Mouse (Mus musculus) brain, adult 2 months (tissue): ENCODE data around the gene Chd6.
"Not testable (repeated sequence)": the region's sequence is repeated elsewhere in the genome, so short reads cannot be mapped to it uniquely, and the experiment has no call there.

Experiments used
- DNase-seq: peaks from one replicate; pipeline ENCODE4 v3.0.0; 2011; ENCODE audit warnings: low read depth, low spot score

Gene Chd6

DNA sequence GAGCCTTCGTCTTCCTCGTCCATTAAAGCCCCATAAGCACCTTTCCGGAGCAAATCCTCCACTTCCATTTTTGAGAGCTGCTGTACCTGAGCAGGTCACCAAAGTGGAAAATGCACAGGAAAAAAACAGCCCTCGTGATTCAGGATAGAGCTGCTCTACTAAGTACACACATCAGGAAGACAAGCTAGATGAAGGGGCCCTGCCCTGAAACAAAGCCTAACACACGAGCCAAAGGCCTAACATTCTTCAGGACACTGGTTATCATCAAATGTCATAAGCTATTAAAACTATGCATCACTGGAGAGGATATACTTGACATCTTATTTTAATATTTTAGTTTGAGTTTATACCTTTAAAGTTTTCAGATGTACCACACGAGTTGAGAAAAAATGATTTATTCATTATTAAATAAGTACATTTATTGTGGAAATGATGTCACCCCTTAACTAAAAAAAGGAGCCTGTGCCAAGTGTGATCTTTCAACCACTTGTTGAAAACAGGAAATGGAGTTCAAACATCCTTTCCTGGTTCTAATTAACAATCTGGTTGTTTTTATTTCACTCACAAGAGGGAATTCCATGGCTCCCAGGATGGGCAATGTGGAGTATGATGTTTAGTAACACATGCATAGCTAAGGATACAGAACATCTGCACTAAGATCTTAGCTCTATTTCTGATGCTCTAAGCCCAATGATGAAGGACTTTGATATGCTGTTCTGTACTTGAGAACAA is 118.4 kb downstream of the Chd6 start:
- DNase-seq: no peak

DNA sequence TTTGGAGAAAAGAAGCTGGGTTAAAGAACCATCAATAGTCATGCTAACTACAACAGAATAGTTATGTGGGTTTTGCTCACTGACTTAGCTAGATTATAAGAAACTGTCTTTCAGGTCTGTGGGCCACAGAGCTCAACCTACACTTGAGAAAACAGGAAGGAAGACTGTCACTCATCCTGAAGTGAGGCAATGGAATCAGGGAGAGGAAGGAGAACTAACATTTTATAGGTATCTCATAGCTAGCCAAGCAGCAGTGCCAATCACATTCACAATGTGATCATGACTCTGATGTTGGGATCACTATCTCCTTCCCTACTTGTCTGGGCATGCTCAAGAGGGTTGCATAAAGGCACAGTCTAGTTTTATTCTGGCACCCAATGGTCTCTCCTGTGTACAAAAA is 121.4 kb downstream of the Chd6 start:
- DNase-seq: no peak

DNA sequence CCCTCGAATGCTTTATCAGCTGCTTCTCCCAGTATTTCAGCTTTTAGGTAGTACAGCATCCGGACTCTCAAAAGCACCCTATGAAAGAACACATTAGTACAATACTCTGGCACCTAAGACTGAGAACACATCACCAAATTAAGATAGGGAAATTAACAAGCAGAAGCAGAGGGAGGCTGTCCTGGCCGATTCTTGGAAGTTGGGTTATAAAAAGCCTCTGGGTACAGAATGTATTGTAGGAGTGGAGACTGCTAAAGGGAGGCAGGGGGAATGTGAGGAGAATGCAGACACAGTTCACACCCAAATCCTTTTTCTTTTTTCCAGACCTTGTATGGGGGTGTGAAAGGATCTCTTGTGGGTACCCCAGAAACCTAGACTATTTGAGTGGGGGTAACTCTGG is 126.2 kb downstream of the Chd6 start:
- DNase-seq: peak; percentile 71

DNA sequence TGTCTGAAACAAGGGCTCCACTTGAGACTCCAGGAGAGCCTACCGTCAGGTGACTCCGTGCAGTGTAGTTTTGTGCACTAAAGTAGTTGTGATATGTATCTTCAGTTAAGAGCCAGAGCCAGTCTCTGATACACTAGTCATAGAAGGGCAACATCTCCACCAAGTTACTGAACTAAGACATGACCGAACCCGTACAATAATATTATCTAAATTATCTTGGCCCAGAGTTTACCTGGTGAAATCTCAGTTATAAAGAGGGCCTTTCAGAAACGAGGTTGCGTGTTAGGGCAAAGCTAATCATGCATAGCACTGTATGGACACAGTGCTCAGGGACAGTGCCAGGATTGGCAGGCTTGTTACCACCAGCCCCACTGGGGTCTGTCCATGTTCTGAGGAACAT is 127.1 kb downstream of the Chd6 start:
- DNase-seq: no peak

DNA sequence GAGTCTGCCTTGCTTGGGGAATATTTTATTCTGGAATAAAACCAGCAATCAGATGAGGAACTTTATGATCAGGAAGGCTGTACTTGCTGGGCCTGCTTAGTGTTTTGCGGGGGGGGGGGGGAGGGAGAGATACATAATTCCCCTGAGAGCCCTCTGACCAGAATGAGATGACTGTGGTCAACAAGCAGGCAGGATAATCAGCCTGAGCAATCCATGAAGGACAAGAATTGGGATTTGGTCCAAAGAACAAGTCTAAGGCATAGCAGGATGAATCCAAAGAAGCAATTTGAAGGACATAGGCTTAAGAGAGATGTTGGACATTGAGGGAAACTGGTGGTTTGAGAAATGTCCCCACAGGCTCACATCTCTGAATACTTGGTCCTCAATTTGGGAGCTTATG is 130.2 kb downstream of the Chd6 start:
- no peak for DNase-seq

DNA sequence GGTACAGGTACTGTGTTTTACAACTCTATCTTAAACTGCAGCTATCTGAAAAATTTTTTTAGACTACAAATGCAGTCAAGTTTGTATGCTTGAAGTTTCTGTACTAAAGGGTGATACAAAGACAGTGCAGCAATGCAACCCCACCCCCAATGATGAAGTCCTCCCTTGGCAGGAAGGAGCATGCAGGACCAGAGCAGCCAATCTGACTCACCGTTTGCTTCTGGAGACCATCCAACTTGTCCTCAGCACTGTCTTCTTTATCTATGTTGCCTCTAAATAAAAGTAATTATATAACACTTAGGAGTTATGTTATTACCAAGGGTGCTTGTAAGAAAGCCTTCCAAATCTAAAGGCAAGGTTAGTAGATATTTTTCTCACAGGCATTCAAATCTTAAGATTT is 131.6 kb downstream of the Chd6 start:
- DNase-seq: peak; percentile 85

DNA sequence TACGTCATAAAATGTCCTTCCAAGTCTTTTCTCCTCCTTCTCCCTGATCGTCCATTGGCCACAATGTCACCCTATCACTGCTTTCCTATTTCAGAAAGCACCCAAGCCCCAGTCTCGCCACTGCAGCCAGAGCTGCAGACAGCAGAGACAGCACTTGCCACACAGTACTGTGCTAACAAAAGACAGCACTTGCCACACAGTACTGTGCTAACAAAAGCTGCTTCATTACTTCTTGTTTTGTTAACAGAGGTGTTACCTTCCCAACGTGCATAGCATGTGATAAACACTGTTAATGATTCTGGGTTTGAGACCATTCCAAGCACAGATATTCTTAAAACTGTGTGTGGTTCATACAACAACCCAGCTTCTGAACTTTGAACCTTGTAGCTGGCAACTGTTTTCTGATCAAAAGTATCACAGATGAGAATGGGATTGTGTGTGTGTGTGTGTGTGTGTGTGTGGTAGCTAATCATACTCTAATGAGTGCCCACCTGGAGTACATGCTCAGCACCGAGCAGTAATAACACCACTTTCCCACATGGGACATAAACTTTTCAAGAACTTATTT is 135.1 kb downstream of the Chd6 start:
- DNase-seq: no peak

DNA sequence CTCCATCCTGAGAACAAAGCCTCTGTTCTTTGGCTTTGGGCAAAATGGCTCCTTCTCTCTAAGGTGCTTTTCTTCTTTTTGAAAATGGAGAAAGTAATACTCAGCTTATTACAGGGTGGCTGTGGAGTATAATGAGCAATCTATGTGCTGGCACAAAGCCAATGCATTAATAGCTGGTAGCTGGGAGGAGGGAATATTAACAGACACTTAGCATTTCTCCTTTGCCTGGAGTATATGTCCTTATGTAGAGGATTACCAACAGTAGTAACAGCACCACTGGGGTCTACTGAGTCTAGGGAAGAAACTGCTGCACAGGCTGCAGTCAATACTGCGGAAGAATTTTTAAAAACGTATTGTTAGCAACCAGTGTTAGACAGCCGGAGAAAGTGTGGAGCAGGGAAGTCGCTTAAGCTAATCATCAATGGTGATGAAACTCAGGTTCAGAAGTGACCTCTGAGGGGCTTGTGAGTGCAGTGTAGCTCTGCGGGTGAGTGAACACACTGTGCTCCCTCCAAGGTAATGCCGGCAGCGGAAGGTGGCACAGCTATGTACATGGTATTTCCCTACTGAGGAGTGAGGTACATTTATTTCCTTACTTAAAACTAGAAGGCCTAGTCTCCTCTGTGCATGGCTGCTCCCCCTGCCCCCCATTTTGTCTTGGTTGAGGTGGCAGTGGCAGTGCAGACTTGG is 136.6 kb downstream of the Chd6 start:
- no peak for DNase-seq

DNA sequence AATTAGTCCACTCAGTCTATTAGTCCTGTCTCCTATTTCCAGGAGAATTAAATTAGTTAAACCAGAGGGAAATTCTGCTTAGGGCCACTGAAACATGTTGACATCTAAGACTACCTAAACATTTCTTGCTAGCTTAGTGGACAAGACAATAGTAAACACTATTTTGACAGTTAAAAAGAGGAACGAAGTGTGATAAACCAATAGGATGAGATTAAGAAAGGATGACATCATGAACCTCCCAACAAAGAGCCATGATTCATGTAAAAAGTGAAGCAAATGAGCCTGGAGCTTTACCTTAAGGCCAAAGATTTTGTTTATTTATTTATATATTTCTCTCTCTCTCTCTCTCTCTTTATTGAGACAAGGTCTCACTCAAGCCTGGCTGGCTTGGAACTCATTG is 146.7 kb downstream of the Chd6 start:
- DNase-seq: no peak

DNA sequence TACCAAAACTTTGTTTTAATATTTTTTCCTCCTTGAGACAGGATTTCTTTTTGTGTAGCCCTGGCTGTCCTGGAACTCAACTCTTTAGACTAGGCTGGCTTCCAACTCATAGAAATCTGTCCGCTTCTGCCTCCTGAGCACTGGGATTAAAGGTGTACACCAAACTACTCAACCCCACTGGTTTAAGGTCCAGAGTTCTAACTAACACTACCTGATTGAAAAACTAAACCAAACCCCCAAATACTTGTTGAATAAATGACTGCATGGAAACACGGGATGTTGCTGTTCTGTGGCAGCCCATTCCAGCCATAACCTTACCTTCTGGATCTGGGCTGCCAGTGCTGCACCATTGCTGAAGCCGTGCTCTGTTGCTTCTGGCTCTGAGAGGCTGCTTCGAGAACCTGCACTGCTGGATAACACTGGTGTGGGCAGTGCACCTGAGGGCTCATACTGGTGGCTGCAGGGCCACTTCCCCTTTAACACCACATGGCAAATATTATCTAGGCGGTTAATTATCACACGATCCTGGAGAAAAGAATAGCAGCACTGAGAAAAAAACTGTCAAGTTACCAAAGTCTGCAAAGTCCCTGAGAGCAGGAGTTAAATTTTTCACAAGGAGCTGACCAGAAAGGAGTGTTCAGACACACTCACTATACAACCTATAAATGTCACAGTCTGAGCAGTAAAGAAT is 147.8 kb downstream of the Chd6 start:
- DNase-seq: no peak

DNA sequence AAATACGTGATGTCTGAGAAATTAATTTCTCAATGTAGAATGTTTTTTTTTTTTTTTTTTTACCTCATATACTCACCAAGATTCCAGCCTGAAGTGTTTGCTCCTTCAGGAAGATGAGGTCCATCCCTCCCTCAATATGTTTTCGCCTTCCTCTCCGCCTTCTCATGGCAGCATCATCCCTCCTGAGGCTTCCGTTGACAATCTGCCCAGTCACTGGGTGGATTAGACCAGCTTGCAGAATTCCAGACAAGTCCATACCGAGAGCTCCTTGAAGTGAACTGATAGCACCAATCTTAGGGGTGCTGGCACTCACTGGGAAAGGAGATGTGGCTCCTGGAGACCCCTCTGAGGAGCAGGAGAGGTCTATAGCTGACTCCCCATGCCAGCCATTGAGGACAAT is 149.0 kb downstream of the Chd6 start:
- peak; percentile 79 for DNase-seq

DNA sequence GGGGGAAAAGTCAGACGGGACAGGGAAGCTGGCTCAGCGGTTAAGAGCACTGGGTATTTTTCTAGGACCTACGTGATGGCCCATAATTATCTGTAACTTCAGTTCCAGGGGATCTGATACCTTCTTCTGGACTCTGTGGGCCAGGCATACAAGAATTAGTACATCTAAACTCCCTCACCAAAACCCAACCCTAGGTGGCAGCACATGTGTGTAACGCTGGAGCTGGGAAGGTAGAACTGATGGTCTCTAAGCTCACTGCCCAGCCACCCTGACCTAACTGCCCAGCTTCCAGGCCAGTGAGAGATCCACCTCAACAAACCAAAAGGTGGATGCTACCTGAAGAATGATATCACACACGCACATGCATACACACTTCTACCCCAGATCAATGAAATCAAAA is 150.1 kb downstream of the Chd6 start:
- DNase-seq: peak; percentile 44

DNA sequence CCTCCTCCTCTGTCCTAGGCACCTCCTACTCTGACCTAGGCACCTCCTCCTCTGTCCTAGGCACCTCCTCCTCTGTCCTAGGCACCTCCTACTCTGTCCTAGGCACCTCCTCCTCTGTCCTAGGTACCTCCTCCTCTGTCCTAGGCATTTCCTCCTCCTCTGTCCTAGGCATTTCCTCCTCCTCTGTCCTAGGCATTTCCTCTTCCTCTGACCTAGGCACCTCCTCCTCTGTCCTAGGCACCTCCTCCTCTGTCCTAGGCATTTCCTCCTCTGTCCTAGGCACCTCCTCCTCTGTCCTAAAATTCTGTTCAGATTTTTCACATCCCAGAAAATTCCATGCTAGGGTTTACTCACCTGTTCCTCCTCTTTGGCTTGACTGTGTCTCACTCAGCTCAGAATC is 151.1 kb downstream of the Chd6 start:
- not testable (repeated sequence) for DNase-seq

DNA sequence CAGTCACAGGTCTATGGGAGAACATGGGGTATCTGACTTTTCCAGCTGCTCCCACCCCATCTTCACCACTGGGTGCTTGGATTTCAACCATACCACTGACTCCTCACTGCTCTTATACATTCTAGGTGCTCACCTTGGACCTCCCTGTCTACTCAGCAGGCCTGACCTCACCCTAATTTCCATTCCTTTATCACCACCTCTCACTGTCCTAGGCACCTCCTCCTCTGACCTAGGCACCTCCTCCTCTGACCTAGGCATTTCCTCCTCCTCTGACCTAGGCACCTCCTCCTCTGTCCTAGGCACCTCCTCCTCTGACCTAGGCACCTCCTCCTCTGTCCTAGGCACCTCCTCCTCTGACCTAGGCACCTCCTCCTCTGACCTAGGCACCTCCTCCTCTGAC is 151.6 kb downstream of the Chd6 start:
- not testable (repeated sequence) for DNase-seq

DNA sequence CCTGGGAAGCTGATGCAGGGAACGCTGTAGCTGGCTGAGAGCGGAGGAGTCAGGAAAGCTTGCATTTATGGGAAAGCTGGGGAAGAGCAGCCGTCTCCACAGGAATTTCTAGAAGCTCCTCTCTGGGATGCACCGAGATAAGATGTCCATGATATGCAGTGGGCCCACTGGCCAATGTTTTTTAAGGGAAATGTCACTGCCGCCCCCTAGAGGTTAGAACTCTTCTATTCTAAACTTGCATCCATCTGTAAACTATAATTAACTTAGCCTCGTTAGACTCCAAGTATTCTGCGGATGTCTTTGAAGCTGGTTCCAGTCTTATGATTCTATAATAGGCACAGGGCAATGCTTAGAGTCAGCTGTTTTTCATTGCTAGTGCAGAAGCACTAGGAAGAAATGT is 153.5 kb downstream of the Chd6 start:
- DNase-seq: peak; percentile 71

DNA sequence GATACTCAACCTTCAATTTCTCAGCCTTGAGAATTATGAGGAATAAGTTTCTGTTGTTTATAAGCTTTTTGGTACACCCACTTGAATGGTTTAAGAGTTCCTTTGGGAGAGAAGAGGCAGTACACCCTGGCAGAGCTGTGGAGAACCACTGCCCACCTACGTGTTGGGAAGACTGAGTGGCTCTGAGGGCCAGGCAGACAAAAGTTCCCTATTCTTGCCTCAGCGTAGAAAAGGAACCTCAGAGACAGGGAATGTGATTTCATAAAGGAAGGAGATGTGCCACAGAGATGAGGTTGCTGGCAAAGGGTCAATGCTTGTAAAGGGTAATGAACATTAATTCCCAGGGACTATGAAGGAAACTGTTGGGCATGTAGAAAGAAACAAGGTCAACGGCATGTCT is 154.3 kb downstream of the Chd6 start:
- DNase-seq: peak; percentile 42

DNA sequence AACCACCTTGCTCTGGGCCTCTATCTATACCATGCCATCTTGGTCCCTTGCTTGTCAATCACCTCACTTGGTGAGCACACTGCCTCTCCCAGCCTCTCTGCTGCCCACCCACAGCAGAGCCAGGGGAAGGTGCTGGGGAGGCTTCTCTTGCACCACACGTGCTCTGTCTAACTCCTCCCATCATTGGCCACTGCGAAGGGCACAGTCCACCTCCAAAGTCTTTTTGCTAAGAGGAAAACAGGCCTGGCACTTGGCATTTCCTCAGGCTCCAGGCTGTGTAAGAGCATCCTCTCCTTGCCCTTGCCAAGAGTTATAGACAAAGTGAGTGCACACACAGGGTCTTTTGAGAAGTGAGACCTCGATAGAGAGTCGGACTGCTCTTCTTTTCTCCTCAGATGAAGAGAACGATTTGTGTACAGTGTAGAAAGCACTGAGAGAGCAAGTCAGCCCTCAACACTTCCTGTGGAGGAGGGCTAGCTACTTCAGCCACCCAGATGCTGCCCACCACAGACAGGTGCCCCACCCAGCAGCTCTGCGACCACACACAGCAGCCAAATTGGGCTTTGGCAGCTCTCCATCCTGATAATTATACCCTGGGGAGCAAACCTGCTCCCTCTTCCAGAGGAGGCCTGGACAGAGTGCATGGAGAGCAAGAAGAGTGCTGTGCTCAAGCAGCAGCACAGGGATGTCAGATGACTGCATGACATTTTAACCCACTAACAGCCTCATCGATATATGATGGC is 155.6 kb downstream of the Chd6 start:
- DNase-seq: peak; percentile 48

DNA sequence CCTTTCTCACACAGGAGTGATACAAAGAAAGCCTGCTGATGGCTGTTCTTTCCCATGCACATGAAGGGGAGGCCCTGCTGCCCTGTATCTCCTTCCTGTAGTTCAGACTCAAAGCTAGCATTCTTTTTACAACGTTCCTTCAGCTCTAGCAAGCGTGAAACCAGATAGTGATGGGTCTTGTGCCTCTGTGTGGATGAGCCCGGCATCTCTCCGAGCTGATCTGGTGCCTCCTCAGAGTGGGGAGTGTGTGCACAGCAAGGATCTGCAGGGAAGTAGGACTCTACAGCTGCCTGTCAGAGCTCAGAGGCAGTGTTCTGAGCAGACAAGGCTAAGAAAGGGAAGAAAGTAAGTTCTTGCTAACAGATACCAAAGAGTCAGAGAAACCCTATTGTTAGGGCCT is 157.3 kb downstream of the Chd6 start:
- peak; percentile 41 for DNase-seq

DNA sequence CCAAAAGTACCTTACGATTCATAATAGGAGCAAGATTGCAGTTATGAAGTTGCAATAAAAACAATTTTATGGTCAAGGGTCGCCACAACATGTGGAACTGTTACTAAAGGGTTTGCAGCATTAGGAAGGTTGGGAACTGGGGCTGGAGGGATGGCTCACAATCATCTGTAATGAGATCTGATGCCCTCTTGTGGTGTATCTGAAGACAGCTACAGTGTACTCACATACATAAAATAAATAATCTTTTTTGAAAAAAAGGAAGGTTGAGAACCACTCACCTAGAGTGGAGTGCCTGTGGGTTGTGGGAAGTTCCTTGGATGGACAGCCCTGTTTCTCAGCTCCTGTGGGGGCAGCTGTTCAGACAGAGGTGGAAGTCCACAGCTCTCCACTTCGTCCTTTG is 166.4 kb downstream of the Chd6 start:
- DNase-seq: peak; percentile 50

DNA sequence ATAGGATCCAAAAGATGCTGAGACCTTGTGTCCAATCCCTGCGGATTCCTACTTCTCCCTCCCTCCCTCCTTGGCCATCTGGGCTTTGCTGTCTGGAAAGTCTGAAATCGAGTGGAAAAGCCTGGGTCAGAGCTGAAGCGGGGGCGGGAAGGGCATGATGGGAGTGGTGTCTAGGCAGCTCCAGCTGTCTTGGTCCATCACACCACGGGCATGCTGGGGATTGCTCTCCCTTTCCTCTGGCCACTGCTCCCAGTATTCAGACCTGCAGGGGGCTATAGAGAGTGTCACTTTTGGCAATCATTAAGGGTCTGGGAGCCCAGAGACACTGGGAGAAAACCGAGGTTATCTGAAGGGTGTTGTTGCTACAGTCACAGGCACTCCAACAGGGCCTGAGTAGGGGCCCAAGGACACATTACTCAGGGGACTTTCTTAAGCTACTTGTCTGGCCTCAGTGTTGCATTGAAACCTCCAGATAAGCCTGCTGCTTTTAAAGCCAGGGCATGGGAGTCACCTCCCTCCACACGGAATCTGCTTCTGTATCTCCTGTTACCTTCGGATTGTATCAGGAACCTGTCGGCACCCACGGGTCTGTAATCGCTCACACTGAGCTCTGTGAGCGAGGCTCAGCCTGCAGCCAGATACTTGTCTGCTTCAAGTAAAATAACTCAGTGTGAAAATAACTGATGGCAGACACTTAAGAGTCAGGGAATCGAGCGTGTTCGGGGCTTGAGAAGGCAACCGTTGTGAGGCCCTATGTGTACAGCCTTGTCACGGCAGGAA is 167.8 kb downstream of the Chd6 start:
- peak; percentile 47 for DNase-seq

DNA sequence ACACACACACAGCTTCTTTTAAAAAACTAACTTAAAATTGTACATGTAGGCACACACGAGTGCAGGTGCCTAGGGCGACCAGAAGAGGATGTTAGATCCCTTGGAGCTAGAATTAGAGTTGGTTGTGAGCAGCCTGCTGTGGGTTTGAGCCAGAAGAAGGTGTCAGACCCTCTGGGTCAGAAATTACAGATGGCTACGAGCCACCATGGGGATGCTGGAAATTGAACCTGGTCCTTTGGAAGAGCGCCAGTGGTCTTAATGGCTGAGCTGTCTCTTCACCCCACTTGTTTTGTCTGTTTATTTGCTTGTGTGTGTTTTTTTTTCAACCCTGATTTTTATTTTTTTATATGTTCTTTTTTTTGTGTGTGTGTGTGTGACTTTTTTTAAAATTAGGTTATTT is 174.4 kb downstream of the Chd6 start:
- no peak for DNase-seq
